Mouse (Mus musculus) embryonic fibroblast, embryonic 13.5 days (primary cell): ENCODE measurements around the gene Gm20498.

Source experiments
- CTCF ChIP-seq: IDR thresholded peaks from 2 replicates; pipeline ENCODE4 v1.5.1; 2011; ENCODE audit warnings: mild to moderate bottlenecking, control low read depth, low read length, moderate library complexity, borderline replicate concordance; ENCODE audit not compliant: insufficient read depth
- POLR2A ChIP-seq: IDR thresholded peaks from 2 replicates; pipeline ENCODE4 v1.6.1; 2011; ENCODE audit warnings: low read depth, mild to moderate bottlenecking, control low read depth, low read length, moderate library complexity

GRCm38 (mm10) chr12:81485311-81485710 lies 47.4 kb downstream of the Gm20498 start:
- TF ChIP-seq POLR2A (no peak), CTCF (no peak)
